Mouse (Mus musculus) neural tube, embryonic 13.5 days (tissue): Measurements from ENCODE around the gene Fsd1. TPM values are rescaled to one million over a fixed set of nuclear protein-coding genes. Genes with fewer than 3 reads are reported as not detected.
A peak's percentile ranks its signal among the peaks of the same experiment; 100 is the strongest.
"Not testable (repeated sequence)": the region's sequence is repeated elsewhere in the genome, so short reads cannot be mapped to it uniquely, and the experiment has no call there.

Source experiments
- ATAC-seq: fragments of 200-750 bp; cut with Nextera tagmentation; 2 replicates; pipeline ENCODE4 v1.8.0; 2017; ENCODE audit warnings: low read depth, mild to moderate bottlenecking, moderate TSS enrichment, moderate library complexity
- H3K27ac ChIP-seq: fragments of 300-500 bp; sonication (generic); replicated peaks from 2 replicates; pipeline ENCODE4 v1.5.1; 2015; ENCODE audit warnings: moderate library complexity, mild to moderate bottlenecking, inconsistent platforms
- H3K27me3 ChIP-seq: fragments of 300-500 bp; sonication (generic); 2 replicates; pipeline ENCODE4 v1.6.1; 2015; ENCODE audit warnings: mild to moderate bottlenecking, inconsistent platforms
- H3K36me3 ChIP-seq: fragments of 300-500 bp; sonication (generic); 2 replicates; pipeline ENCODE4 v1.6.1; 2015; ENCODE audit warnings: mild to moderate bottlenecking, inconsistent platforms
- H3K4me1 ChIP-seq: fragments of 300-500 bp; sonication (generic); replicated peaks from 2 replicates; pipeline ENCODE4 v1.6.1; 2015; ENCODE audit warnings: inconsistent platforms
- H3K4me2 ChIP-seq: fragments of 300-500 bp; sonication (generic); 2 replicates; pipeline ENCODE4 v1.6.1; 2015; ENCODE audit warnings: inconsistent platforms, mild to moderate bottlenecking, moderate library complexity
- H3K4me3 ChIP-seq: fragments of 300-500 bp; sonication (generic); 2 replicates; pipeline ENCODE4 v1.5.1; 2015; ENCODE audit warnings: mild to moderate bottlenecking, inconsistent platforms
- H3K9ac ChIP-seq: fragments of 300-500 bp; sonication (generic); 2 replicates; pipeline ENCODE4 v1.6.1; 2015; ENCODE audit warnings: moderate library complexity, mild to moderate bottlenecking, inconsistent platforms
- H3K9me3 ChIP-seq: fragments of 300-500 bp; sonication (generic); 2 replicates; pipeline ENCODE4 v1.6.1; 2016; ENCODE audit warnings: inconsistent platforms
- WGBS: fragments of 180-500 bp; shearing (Covaris S2); methylation state at CpG from one replicate; pipeline ENCODE4 v1.1.7; 2015; 5-methylcytosine and 5-hydroxymethylcytosine counted together
- polyA plus RNA-seq: library from polyadenylated mRNA; unstranded; fragments of >200 nt; fragmentation: Nextera tagmentation; extraction: Ambion mirVana; gene quantifications from 2 replicates; pipeline ENCODE4 v1.2.1, GENCODE M21; 2015

The Fsd1 gene
- 145 and 165 TPM in 2 replicates for polyA plus RNA-seq

DNA sequence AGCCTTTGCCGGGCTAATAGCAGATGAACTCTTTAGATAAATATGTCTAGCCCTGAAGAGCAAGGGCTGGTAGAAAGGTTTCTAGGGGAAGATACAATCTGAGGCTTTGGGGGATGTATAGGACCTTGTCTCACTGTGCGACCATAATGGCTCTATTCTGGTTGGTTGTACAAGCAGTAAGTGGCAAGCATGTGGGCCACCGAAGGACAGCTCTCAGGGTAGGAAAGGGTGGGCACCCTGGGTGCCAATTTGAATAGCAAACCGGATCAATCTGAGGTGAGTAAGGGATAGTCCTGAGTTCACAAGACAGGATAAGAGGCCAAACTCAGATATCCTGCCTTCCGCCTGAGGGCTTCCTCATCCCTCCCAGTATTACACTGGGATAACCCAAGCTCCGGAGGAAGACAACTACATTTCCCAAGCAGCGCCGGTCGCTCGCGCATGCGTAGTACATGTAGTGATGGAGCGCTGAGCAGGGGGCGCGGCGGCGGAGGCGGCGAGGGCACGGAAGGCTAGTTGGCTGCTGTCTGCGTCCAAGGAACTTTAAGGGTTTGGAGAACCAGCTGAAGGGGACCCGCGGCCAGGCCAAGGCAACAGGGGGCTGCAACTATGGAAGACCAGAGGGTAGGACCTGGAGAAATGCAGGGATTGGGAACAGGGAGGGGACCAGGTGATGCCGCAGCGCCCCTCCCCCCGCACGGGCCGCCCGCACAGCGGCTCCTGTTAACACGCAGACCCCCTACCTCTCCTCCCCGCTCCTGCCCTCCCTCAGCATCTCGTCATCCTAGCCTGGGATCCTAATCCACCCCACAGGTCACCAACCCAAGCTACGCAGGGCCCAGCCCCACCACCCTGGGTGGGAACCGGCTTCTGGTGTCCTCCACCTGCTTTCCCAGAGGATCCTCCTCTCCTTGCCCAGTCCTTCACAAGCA lies at the start of gene Fsd1:
Fsd1 (plus strand) TSS at position 480 of the 932 bp plus-strand sequence.
- peak; percentile 85 for ATAC-seq
- WGBS = 10% methylated on average over 33 of the region's 35 CpGs
- H3K9ac ChIP-seq = peak within 1 kb of the TSS; percentile 89
- H3K9me3 ChIP-seq = no peaks in the 10 kb centered on the region
- peaks cover 12% of the 10 kb centered on the region for H3K4me1 ChIP-seq
- H3K27me3 ChIP-seq = no peaks in the 10 kb centered on the region
- peak within 1 kb of the TSS; percentile 61 for H3K27ac ChIP-seq
- H3K4me3 ChIP-seq = peak within 1 kb of the TSS; percentile 74
- peak within 1 kb of the TSS; percentile 79 for H3K4me2 ChIP-seq
- peaks cover 35% of the 10 kb centered on the region for H3K36me3 ChIP-seq

DNA sequence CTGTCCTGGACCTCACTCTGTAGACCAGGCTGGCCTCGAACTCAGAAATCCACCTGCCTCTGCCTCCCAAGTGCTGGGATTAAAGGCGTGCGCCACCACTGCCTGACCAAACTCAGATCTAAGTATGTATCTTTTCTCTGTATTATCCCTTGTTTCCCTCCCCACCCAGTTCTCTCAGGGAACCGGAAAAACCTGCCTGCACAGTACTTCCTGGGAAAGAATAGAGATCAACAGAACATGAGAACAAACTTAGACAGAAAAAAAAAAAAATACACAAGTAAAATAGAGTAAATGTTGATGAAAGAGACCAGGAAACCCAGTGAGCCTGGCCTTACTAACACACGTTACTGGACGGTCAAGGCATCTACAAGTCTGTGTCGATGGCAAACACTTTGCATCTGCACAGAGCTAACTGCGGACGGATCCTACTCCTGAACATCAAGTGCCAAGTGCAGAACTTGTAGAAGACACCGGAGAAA lies 41.9 kb upstream of the Fsd1 start:
- WGBS = 37% methylated on average over 10 of the region's 10 CpGs
- H3K27me3 ChIP-seq = not testable (repeated sequence)
- peak overlapping the region; percentile 75 for H3K9ac ChIP-seq

DNA sequence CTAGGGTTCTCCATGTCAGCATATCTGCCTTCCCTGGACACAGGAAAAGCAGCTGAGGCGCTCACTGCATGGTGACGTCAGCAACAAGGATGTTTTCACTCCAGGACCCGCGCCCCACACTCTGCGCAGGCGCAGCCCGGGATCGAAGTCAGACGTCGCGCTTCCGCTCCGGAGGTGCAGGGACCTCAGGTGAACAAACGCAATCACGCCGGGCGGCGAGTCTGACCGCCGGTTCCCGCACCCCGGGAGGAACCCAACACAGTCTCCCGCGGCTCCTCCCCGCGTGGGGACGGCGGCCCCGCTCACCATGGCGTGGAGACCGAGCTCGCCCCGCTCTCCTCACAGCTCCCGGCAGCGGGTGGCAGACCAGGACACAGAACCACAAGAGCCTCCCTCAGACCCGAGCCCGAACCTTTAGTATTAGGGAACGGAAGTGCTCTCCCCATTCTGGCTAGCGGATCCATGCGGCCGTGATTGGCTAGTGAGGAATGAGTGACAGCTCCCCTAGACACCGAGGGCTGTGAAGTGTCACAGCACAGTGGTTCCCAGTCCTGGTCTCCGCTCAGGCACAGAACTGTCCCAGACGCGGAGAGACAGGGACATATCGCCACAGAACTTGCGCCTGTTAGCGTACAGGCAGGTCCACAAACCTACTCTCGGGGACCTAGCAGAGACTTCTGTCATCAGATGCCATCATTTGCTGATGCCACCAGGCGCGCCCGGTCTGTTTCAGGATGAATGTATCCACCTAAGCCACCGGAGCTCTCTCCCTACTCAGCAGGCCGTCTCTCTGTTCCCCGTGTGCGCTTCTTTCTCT lies 41.2 kb upstream of the Fsd1 start:
- H3K9me3 ChIP-seq, H3K36me3 ChIP-seq, H3K27me3 ChIP-seq: not testable (repeated sequence)
- peak; percentile 99 for ATAC-seq
- H3K9ac ChIP-seq = peak overlapping the region; percentile 75
- H3K4me2 ChIP-seq = peak overlapping the region; percentile 74
- H3K4me1 ChIP-seq = peaks cover 11% of the 10 kb centered on the region; the same call in 1 of the 2 replicates
- WGBS = under 1% methylated on average over 56 of the region's 56 CpGs
- H3K4me3 ChIP-seq = peak overlapping the region; percentile 48
- peak overlapping the region; percentile 94 for H3K27ac ChIP-seq

More for the DNA sequence above, 41.9 kb upstream of the Fsd1 start:
- Histone ChIP-seq H3K27ac (peak overlapping the region; percentile 94), H3K4me1 (peaks cover 11% of the 10 kb centered on the region; the same call in 1 of the 2 replicates), H3K36me3 (peaks cover 12% of the 10 kb centered on the region), H3K4me3 (peak overlapping the region; percentile 48), H3K4me2 (peak overlapping the region; percentile 74)
- ATAC-seq, H3K9me3 ChIP-seq: not testable (repeated sequence)

DNA sequence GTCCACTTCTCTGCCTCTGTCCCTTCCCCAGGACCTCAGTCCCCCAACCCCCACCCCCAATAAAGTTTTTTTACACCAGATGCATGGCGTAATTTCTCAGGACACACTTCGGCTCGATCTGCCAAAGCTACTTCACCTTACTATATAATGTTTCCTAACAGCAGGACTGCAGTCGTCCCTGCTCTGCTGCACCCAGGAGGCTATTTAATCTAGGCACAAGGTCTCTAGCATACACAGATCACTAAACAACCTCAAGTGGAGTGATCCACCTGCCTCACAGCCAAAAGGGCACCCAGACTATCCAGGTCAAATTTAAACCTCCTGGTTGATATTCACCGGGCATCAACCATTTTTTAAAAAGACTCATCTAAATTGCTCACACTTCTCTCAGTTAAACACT lies 40.6 kb upstream of the Fsd1 start:
- Histone ChIP-seq H3K27ac (peak overlapping the region; percentile 94), H3K9me3 (no peaks in the 10 kb centered on the region), H3K36me3 (no peaks in the 10 kb centered on the region), H3K4me2 (peak overlapping the region; percentile 74), H3K27me3 (peaks cover 6% of the 10 kb centered on the region; the same call in 1 of the 2 replicates), H3K4me1 (peaks cover 11% of the 10 kb centered on the region; the same call in 1 of the 2 replicates), H3K4me3 (peak overlapping the region; percentile 48), H3K9ac (peak overlapping the region; percentile 75)
- ATAC-seq = 0 out of 2 replicates have a peak, but pooled peaks have one; percentile 2
- WGBS = 31% methylated on average over 5 of the region's 5 CpGs

DNA sequence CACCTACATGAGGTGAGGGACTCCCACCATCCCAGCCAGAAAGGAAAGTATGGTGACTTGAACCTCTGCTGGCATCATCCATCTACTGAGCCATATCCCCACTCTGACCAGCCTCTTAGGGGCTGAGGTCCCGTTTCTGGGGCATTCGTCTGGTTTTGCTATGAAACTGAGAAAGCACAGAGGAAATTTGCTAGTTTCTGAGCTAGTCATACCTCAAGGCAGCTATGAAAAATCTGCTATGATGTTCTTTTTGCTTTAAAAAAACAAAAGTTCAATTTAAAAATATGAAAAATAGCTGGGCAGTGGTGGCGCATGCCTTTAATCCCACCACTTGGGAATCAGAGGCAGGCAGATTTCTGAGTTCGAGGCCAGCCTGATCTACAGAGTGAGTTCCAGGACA lies 37.7 kb upstream of the Fsd1 start:
- Histone ChIP-seq H3K9me3 (no peaks in the 10 kb centered on the region), H3K4me3 (no peak overlapping the region), H3K27ac (no peak overlapping the region), H3K36me3 (no peaks in the 10 kb centered on the region), H3K4me1 (peaks cover 11% of the 10 kb centered on the region; the same call in 1 of the 2 replicates), H3K4me2 (no peak overlapping the region), H3K9ac (no peak overlapping the region), H3K27me3 (peaks cover 11% of the 10 kb centered on the region; the same call in 1 of the 2 replicates)
- ATAC-seq = no peak
- WGBS = 90% methylated on average over 4 of the region's 4 CpGs

DNA sequence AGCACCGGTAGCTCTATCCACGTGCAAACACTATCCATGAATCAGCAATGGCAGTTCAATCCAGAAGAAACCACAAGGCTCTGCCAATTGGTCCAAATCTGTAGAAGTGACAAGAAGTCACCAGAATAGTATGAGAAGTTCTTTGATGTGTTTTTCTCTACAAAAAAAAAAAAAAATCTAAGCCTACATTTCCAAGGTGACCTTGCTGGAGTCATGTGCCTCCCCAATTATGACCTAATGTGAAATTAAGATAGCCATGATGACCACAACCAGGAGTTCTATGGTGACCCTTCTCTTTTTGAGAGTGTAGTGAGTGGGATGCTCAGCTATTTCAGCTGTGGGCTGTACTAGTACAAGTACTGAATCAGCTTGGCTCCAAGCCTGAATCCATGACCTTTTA lies 36.9 kb upstream of the Fsd1 start, which contains the start of gene Zfp119b:
Zfp119b (minus strand) TSS at position 101 of the 400 bp plus-strand sequence.
- Histone ChIP-seq H3K4me2 (no peak within 1 kb of the TSS), H3K27me3 (peaks cover 15% of the 10 kb centered on the region), H3K4me3 (no peak within 1 kb of the TSS), H3K4me1 (peaks cover 8% of the 10 kb centered on the region; the same call in 1 of the 2 replicates), H3K36me3 (no peaks in the 10 kb centered on the region), H3K9me3 (no peaks in the 10 kb centered on the region), H3K9ac (no peak within 1 kb of the TSS), H3K27ac (no peak within 1 kb of the TSS)
- 87% methylated on average over 2 of the region's 2 CpGs for WGBS
- no peak for ATAC-seq

DNA sequence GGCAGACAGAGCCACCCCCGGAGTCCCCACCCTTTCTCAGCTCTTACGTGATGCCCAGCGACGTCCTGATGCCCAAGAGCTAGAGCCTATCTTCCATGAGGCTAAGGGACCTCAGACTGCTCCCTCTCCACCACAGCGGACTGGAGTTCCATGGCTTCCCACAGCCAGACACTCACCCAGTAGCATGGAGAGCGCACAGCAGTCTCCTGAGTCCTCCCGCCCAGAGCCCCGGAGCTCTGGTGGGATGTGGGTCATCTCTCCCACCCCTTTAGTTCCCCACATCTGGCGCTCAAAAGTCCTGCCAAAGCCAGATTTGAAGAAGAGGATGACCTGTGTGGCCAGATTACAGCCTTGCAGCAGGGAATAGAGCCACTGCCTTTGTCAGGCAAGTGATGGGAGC lies 35.7 kb upstream of the Fsd1 start:
- Histone ChIP-seq H3K36me3 (no peaks in the 10 kb centered on the region), H3K4me1 (peaks cover 6% of the 10 kb centered on the region; the same call in 1 of the 2 replicates), H3K27me3 (peaks cover 27% of the 10 kb centered on the region), H3K27ac (no peak overlapping the region), H3K4me3 (no peak overlapping the region), H3K4me2 (no peak overlapping the region), H3K9me3 (no peaks in the 10 kb centered on the region), H3K9ac (no peak overlapping the region)
- ATAC-seq = no peak
- WGBS = 79% methylated on average over 9 of the region's 9 CpGs

DNA sequence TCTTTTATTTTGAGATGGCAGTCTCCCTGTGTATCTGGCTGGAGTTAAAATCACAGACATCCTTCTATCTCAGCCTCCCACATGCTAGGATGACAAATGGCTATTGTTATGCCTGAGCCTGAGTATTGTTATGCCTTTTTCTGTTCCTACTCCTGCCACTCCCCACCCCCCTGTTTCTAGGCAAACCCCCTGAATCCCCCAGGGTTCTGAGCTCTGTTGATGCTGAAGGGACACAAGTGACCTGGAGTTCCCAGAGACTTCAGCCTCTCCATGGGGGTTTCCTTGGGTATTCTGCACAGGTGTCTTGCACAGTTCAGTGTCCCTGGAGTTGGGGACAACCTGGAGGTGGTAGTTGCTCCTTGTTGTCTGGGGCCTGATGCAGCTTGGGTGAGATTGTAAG lies 34.3 kb upstream of the Fsd1 start:
- Histone ChIP-seq H3K27ac (no peak overlapping the region), H3K9ac (no peak overlapping the region), H3K4me2 (no peak overlapping the region), H3K4me1 (peaks cover 15% of the 10 kb centered on the region), H3K27me3 (peaks cover 27% of the 10 kb centered on the region), H3K4me3 (no peak overlapping the region), H3K36me3 (no peaks in the 10 kb centered on the region), H3K9me3 (no peaks in the 10 kb centered on the region)
- no peak for ATAC-seq

DNA sequence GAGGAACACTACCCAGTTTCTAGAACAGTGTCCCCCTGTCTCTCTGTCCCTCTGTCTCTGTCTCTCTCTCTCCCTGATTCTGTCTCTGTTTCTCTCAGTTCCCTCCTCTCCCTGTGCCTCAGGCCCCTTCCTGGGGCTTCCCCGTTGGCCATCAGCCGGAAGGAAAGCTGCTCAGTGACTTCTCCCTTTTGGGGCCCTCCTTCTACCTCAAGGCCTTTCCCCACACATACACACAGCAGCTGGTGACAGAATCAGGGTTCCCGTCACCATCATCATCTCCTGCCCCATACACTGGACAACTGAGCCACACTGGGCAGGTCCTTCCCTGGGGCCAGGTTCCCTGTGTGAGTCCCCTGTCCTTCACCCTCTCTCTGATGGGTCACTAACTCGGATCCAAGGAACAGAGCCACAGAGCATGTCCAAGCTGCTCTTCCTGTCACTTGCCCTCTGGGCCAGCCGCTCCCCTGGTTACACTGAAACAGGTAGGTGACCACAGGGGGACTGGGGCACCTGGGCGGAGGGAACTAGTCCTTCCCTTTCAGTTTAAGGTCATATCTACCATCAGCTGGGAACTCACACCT lies 33.8 kb upstream of the Fsd1 start, which contains the start of gene Ebi3:
Ebi3 (plus strand) TSS at position 194 of the 581 bp plus-strand sequence.
- H3K27me3 ChIP-seq = peaks cover 27% of the 10 kb centered on the region
- WGBS = 67% methylated on average over 6 of the region's 6 CpGs
- H3K9ac ChIP-seq = no peak within 1 kb of the TSS
- ATAC-seq = no peak
- H3K4me3 ChIP-seq = no peak within 1 kb of the TSS
- H3K4me2 ChIP-seq = no peak within 1 kb of the TSS
- no peak within 1 kb of the TSS for H3K27ac ChIP-seq
- peaks cover 19% of the 10 kb centered on the region for H3K4me1 ChIP-seq
- no peaks in the 10 kb centered on the region for H3K9me3 ChIP-seq
- no peaks in the 10 kb centered on the region for H3K36me3 ChIP-seq

DNA sequence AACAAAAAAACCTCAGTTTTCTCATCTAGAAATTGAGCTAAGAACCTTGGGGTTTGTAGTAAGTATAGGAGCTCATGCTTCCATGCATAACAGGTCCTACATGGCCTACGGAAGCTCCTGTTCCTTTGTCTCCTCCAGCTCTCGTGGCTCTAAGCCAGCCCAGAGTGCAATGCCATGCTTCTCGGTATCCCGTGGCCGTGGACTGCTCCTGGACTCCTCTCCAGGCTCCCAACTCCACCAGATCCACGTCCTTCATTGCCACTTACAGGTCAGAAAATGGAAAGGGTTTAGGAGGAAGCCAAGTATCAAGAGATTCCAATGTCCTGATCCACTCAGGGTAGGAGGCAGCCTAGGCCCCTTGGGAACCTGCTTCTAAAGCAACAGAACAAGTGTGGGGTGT lies 32.6 kb upstream of the Fsd1 start:
- peaks cover 31% of the 10 kb centered on the region for H3K4me1 ChIP-seq
- no peak overlapping the region for H3K4me3 ChIP-seq
- peaks cover 20% of the 10 kb centered on the region for H3K27me3 ChIP-seq
- 81% methylated on average over 6 of the region's 6 CpGs for WGBS
- H3K9me3 ChIP-seq = no peaks in the 10 kb centered on the region
- no peak for ATAC-seq
- H3K36me3 ChIP-seq = no peaks in the 10 kb centered on the region
- no peak overlapping the region for H3K4me2 ChIP-seq
- no peak overlapping the region for H3K9ac ChIP-seq
- no peak overlapping the region for H3K27ac ChIP-seq

DNA sequence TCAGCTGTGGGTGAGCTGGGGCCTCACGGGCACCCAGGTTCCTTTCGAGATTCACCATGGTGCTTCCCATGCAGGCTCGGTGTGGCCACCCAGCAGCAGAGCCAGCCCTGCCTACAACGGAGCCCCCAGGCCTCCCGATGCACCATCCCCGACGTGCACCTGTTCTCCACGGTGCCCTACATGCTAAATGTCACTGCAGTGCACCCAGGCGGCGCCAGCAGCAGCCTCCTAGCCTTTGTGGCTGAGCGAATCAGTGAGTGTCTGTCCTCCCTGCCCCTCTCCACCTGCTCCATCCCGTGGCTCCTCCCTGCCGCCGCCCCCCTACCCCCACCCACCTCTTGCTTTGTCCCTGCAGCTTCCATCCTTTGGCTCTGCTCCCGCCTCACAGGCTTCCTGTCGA lies 32.1 kb upstream of the Fsd1 start:
- Histone ChIP-seq H3K4me2 (no peak overlapping the region), H3K4me1 (peaks cover 31% of the 10 kb centered on the region), H3K9me3 (no peaks in the 10 kb centered on the region), H3K27ac (no peak overlapping the region), H3K27me3 (peaks cover 20% of the 10 kb centered on the region), H3K4me3 (no peak overlapping the region), H3K9ac (no peak overlapping the region), H3K36me3 (no peaks in the 10 kb centered on the region)
- WGBS = 40% methylated on average over 16 of the region's 16 CpGs
- no peak for ATAC-seq
